Mouse (Mus musculus) monocyte, adult 5-6 weeks (primary cell): Measurements from ENCODE around the gene Tenm2. TPM values are rescaled to one million over a fixed set of nuclear protein-coding genes. Genes with fewer than 3 reads are reported as not detected.

ENCODE experiments used
- ATAC-seq: fragments of 153-309, 156-312 bp; replicated peaks from 2 replicates; pipeline ENCODE4 v1.8.0; 2017; ENCODE audit warnings: mild to moderate bottlenecking; ENCODE audit not compliant: low TSS enrichment, insufficient number of reproducible peaks, severe bottlenecking, poor library complexity, low FRiP score
- total RNA-seq: library from RNA; stranded (forward); fragments of 200-1000, 200-491, 200-594 nt; gene quantifications from 3 replicates; pipeline ENCODE4 v1.2.3, GENCODE M21; 2017

The Tenm2 gene
- total RNA-seq, 1 experiment from 2014 or later, result not detected

GRCm38 (mm10) chr11:36223716-36224439 is 1011.9 kb downstream of the Tenm2 start:
- ATAC-seq, result no peak

- ATAC-seq, result no peak
Measured at GRCm38 (mm10) chr11:36222071-36222470, 1013.7 kb downstream of the Tenm2 start.

GRCm38 (mm10) chr11:36221271-36221975 is 1014.3 kb downstream of the Tenm2 start:
- ATAC-seq, result no peak

GRCm38 (mm10) chr11:36220651-36221050 is 1015.1 kb downstream of the Tenm2 start:
- ATAC-seq, result no peak

- no peak for ATAC-seq
Measured at GRCm38 (mm10) chr11:36219586-36219985, 1016.2 kb downstream of the Tenm2 start.

GRCm38 (mm10) chr11:36214589-36214988 is 1021.2 kb downstream of the Tenm2 start:
- ATAC-seq, result no peak

GRCm38 (mm10) chr11:36204381-36204780 is 1031.4 kb downstream of the Tenm2 start:
- ATAC-seq, result no peak

GRCm38 (mm10) chr11:36203896-36204295 is 1031.9 kb downstream of the Tenm2 start:
- no peak for ATAC-seq

GRCm38 (mm10) chr11:36194348-36194747 is 1041.4 kb downstream of the Tenm2 start:
- ATAC-seq, result no peak

- ATAC-seq, result no peak
Measured at GRCm38 (mm10) chr11:36176106-36176505, 1059.7 kb downstream of the Tenm2 start.

- ATAC-seq, result no peak
Measured at GRCm38 (mm10) chr11:36173076-36173690, 1062.6 kb downstream of the Tenm2 start.

- ATAC-seq, result no peak
Measured at GRCm38 (mm10) chr11:36172520-36172919, 1063.2 kb downstream of the Tenm2 start.

- ATAC-seq, result no peak
Measured at GRCm38 (mm10) chr11:36171991-36172390, 1063.8 kb downstream of the Tenm2 start.

GRCm38 (mm10) chr11:36171221-36171620 is 1064.5 kb downstream of the Tenm2 start:
- no peak for ATAC-seq

GRCm38 (mm10) chr11:36169738-36170137 is 1066.0 kb downstream of the Tenm2 start:
- no peak for ATAC-seq

- ATAC-seq, result no peak
Measured at GRCm38 (mm10) chr11:36168921-36169537, 1066.7 kb downstream of the Tenm2 start.

- ATAC-seq, result no peak
Measured at GRCm38 (mm10) chr11:36167766-36168318, 1067.9 kb downstream of the Tenm2 start.

- ATAC-seq, result no peak
Measured at GRCm38 (mm10) chr11:36163580-36163979, 1072.2 kb downstream of the Tenm2 start.

GRCm38 (mm10) chr11:36161765-36162321 is 1073.9 kb downstream of the Tenm2 start:
- ATAC-seq, result no peak
